Mouse (Mus musculus): ENCODE measurements at regions not wholly inside any gene's neighbourhood (a gene's known extent, or its start where the extent isn't known, plus 50 kb on each side); places are given as distances from the start of the nearest gene placed in this dataset.
"Not testable (repeated sequence)": the region's sequence is repeated elsewhere in the genome, so short reads cannot be mapped to it uniquely, and the experiment has no call there.

GRCm38 (mm10) chr9:41457003-41457402, 295.5 kb upstream of the Ubash3b start:
- no peak for DNase-seq (ENCODE audit: low spot score in 2 of 2)

GRCm38 (mm10) chr9:41451738-41452137, 290.2 kb upstream of the Ubash3b start:
- DNase-seq (ENCODE audit: low spot score in 2 of 2) = no peak

GRCm38 (mm10) chr9:41449233-41449632, 287.7 kb upstream of the Ubash3b start:
- DNase-seq (ENCODE audit: low spot score in 2 of 2) = no peak

- DNase-seq (ENCODE audit: low spot score in 2 of 2) = no peak
Measured at GRCm38 (mm10) chr9:41447902-41448301, 286.4 kb upstream of the Ubash3b start.

DNA sequence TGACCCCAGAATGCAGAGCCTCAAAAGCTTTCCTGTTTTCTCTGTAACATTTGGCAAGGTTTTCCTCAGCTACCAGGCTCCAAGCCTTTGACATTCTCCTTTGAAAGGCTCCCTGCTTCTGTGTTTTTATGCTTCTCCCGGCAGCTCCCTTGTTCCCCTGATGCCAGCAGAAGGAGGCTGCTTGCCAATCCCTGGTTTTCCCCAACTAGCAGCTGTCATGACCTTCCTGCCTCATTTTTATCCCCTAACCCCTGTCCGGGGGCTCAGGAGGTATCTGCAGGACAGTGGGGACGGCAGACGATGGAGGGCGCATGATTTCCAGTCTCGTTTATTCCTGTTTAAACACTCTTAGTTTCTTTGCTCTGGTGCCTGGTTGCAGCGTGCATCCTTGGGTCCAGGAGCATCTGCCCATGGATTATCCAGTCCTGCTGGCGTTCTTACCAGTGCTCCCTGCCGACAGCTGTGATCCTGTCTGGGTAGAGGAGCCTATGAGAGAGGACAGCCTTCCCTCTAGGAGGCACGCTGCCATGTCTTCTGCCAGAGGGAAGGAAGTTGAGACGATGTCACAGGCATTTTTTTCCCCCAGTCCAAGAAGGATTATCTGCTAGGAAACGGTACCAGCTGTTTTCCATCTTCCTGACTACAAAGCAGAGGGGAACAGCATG, 285.8 kb upstream of the Ubash3b start:
- peak; percentile 47 to 60 for DNase-seq (ENCODE audit: low spot score in 2 of 2)

DNA sequence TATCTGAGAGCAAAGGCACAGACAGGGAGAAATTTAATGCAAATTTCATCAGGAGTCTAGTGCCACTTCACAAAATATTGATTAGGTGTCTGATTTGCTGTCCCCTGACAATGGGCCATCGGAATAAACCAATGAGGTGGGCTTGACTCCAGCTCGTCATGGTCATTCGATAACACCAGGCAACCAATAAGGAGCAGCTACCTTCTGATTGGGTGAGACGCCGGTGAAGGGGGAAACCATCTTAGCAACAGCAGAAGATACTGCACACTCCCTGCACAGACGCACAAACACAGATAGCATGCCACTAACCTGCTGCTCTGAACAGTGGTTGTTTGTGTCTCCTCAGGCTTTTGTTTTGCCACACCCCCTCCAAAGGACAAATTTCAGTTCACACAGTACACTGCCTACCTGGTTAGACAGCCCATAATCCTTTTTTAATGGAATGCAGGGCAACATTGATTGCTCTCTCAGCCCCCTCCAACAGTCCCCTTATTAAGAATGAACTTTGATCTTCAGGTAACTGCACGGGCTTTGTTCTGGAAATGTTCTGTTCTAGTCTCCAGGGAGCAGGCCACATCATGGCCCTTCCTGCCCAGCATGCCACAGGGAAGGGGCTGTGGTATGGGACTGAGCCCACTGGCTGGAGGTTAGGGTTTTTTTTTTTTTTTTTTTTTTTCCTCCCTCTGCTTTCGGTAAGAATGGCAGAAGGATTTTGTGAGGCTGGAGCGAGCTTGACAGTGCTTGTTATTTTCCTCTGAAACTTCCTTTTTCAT, 285.1 kb upstream of the Ubash3b start:
- DNase-seq (ENCODE audit: low spot score in 2 of 2) = peak; percentile 60 to 69

DNA sequence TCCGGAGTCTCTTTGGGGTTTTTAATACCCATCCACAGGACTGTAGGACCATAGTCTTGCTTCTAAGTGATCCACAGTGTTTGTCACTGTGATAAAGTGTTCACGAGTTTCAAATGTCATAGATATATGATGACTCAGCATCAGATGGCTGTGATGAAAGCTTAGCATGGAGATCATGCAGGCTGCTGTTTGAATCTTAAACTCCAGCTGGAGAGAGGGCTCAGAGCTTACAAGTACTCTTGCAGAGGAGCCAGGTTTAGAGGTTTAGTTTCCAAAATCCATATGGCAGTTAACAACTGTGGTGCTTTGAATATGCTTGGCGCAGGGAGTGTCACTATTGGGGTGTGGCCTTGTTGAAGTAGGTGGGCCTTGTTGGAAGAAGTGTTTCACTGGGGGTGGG, 280.9 kb upstream of the Ubash3b start:
- no peak for DNase-seq (ENCODE audit: low spot score in 2 of 2)

DNA sequence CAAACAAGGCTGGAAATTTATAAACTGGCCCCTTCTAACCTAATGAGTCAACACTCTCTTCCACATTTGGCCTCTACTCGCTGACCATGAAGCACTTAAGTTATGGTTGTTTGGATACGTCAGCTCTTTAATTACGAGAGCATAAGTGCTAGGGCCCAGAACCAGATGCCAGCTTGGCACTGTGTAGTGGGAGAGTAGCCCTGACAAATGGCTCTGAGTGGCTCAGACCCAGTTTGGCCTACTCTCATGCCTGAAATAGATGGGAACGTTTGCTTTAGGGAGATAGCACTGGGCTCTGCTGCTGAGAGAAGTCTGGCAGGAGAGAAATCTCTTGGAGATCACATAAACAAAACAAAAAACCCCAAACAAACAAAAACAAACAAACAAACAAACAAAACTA, 278.5 kb upstream of the Ubash3b start:
- DNase-seq (ENCODE audit: low spot score in 2 of 2) = peak; percentile 26 to 44

GRCm38 (mm10) chr9:41438141-41438540, 276.6 kb upstream of the Ubash3b start:
- DNase-seq (ENCODE audit: low spot score in 2 of 2) = no peak

DNA sequence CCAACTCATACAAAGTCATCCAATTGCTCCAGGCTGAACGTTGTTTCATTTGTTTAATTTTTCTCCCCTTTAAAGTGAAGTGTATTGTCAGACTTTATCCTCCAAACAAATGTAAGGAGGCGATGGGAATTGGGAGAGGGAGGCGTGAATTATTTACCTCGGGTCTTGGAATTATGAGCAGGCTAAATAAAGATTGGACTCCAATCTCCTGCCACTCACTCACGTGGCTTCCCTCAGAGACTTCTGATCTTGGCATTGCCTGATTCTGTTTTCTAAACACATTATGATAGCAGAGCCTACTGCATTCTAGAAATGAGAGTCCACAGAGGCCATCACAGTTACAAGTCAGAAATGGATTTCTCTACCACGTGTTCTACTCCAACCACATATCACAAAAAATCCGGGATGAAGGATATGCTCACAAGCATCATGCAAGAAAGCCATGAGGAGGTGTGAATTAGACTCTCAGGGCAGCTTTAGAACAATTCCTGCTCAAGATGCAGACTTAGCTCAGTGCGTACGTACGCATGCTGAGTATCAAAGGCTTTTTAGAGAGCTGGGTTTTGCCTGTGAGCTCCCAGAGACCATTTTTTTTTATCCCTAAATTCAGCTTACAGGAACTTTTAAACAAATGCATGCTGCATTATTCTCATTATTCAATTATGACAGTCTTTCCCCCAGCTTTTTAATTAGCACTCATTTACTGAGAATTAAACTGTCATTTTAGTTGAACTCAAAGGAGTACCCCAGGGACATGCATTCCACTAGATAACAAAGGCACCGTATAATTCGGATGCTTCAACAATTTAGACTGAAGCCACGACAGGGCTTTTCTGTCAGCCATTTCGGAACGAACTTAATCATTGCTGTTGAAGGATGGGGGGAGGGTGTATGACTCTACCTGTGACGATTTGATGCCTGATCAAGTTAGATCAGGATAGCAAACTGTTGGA, 269.2 kb upstream of the Ubash3b start:
- DNase-seq (ENCODE audit: low spot score in 2 of 2) = no peak

DNA sequence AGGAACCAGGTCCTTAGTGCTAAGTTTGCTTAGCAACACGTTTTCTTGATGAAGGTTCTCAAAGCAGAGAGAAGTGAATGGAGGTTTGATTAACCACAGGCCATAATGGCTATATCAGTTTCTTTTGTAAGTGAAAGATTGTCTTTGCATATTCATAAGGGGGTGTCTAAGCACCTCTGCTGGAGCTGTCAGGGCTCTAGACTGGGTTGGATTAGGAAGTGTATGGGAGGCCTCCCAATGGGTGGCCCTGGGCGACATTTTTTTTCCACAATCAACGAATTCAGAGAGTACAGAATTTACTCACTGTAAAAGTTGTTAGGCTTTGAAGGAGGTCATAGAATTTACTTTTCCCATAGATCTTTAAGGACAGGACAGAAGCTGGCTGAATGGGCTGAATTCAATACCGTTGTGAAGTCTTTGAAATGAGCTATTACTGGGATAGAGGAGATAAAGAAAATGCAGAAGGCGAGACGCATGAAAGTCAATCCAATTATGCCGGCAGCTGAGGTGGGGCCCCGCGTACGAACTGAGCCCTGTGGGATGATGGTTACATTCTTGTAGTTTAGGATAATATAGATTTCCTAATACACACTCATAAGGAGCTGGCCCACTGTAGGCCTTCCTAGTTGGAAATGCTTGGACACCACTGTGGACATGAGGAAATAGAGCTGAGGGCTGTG, 268.4 kb upstream of the Ubash3b start:
- DNase-seq (ENCODE audit: low spot score in 2 of 2) = no peak

- DNase-seq (ENCODE audit: low spot score in 2 of 2) = no peak
Measured at GRCm38 (mm10) chr9:41429236-41429635, 267.7 kb upstream of the Ubash3b start.

GRCm38 (mm10) chr9:41426698-41427097, 265.2 kb upstream of the Ubash3b start:
- DNase-seq (ENCODE audit: low spot score in 2 of 2) = no peak

GRCm38 (mm10) chr9:41425225-41425624, 263.7 kb upstream of the Ubash3b start:
- no peak for DNase-seq (ENCODE audit: low spot score in 2 of 2)

DNA sequence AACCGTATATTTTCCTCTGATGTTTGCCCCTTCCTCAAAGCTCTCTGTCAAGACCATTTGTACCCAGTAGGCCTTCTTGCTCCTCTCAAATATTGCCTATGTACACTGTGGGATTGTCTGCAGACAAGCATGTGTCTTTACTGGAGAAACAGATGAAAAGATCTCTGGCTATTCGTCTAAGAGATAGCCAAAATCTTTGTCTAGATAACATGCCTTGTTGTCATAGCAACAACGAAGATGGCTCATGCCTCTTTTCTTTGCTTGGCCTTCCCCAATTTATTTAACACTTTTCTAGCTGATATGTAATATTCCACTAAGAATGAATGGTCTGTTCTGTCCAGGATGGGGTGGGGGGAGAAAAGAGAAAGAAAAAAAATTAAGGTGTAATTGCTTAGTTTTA, 252.3 kb upstream of the Ubash3b start:
- DNase-seq (ENCODE audit: low spot score in 2 of 2) = no peak

- not testable (repeated sequence) for DNase-seq (ENCODE audit: low spot score in 2 of 2)
Measured at GRCm38 (mm10) chr9:41413091-41413490, 251.6 kb upstream of the Ubash3b start.

DNA sequence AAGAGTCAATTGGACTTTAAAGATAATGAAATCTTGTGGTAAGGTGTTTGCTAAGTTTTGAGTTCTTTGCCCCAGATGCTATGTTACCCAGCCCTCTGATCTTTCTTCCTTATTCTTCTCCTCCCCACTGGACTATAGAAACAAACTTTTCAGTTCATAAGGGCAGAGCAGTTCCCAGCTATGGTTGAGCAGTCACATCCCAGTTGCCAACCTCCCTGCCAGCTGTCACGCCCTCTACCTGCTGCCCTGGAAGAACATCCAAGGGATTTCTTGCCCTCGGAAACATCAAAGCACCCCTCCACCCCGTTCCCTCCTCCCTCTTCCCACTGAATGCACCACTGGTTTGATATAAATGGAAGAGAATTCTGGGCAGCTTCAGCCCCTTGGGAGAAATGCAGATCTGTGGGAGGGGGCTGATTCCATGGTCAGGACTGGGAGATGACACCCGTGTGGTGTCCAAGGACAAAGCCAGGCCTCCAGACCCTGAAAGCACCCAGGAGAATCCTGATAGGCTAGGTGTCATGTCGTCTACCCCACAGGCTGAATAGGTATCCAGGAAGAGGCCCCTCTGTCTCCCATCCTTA, 250.8 kb upstream of the Ubash3b start:
- no peak for DNase-seq (ENCODE audit: low spot score in 2 of 2)

- no peak for DNase-seq (ENCODE audit: low spot score in 2 of 2)
Measured at GRCm38 (mm10) chr9:41408301-41408700, 246.8 kb upstream of the Ubash3b start.

DNA sequence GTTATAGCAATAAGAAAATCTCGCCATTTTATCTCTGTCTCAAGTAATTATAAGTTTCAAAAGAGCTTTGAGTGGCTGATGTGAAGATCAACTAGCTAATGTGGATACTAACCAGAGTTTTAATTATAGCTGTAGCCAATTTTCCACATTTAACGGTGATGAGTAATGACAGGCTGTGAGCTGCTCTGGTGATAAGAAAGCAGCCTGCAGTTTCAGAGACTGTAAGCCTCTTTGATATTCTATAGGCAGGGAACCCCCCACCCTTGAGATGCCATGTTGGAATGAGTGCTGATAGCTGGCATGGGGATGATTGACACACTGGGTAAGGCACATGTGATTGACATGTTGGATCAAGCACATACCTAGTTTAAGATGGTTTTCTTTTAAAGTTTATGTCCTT, 245.6 kb upstream of the Ubash3b start:
- DNase-seq (ENCODE audit: low spot score in 2 of 2) = no peak

DNA sequence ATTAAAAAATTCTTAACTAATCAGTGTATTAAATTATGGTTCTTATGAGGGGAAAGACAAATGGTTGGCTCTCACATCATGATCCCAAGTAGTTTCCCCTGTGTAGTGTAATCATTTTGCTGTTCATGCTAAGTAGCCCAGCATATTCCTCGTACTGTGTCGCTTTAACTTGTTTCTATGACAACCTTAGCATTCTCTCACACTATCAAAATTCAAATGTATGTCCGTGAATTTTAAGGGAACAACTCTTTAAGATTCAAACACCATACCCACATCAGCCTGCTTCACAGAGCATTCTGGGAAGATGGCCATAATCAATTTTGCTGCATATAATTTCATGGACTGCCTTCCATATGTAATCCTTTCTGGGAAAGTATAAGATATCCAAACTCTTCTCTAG, 241.4 kb upstream of the Ubash3b start:
- DNase-seq (ENCODE audit: low spot score in 2 of 2) = no peak

DNA sequence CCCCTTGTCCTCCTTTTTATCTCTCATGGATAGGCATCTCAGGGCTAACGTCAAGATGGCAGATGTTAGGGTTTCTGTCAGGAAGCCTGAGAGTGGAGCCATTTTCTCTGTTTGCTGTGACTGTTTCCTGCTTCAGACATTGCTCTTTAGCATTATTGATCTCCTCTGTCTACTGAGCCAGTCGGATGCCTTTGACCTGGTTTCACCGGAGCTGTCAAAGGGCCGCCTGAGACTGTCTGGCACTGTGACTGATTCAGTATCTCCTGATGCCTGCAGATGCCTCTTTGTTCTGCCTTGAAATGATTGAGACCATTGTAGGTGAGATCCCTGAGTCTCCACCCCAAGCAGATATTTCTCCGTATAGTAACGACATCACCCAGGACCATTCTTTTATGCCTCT, 239.5 kb upstream of the Ubash3b start:
- DNase-seq (ENCODE audit: low spot score in 2 of 2) = no peak

Data from layer of hippocampus, adult 18-20 months (tissue).